Mouse (Mus musculus): ENCODE measurements around the gene Itgb3.
"Not testable (repeated sequence)": the region's sequence is repeated elsewhere in the genome, so short reads cannot be mapped to it uniquely, and the experiment has no call there.

Gene Itgb3

DNA sequence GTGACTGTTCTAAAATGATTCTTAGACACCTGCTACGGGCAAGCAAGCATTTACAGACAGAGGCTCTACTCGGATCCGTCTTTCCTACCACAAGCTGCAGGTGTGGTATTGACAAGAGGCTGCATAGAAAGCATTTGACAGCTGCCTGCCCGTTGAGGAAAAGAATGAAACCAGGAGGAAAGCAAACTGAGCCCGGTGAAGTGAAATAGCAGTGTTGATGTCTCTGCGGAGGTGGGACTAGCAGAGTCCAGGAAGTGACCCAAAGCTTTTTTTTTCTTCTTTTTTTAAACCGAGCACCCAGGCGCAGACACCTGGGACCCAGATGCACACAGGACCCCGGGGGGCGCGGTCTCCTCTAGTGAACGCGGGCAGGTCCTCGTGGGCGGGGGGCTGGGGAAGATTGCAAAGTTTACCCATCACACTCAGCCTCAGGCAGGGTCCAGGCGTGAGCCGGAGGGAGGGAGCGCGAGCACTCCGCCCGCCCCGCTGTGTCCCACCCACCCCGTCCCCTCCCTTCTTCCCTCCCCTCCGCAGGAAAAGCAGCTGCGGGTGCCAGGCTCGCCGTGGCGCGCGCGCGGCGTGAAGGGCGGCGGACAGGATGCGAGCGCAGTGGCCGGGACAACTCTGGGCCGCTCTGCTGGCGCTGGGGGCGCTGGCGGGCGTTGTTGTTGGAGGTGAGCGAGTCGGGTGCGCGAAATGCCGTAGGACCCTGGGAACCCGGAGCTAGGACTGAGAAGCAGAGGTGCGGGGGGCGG is at the start of gene Itgb3:
Gene Itgb3, plus strand, starts transcription at position 510 of the 755 bp plus-strand sequence.
- DNase-seq (ENCODE audit: low spot score): no peak

DNA sequence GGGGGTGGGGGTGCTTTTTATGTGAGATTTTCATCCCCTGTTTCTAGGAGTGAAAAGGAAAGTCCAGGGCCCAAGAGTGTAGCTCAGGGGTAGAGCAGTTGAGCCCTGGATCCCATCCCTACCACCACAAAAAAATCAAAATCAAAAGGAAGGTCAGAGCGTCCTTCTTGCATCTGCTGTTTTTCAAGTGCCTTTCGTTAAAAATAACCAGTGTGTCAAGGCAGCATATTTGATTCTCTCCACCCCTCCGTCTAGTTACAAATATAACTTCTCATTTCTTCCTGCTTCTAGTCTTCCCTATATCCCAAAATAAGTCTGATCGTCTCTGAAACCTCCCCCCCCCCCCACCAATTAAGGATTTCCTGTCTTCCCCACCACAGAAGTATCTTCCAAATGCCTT is 49.7 kb upstream of the Itgb3 start:
- DNase-seq (ENCODE audit: low spot score): no peak

DNA sequence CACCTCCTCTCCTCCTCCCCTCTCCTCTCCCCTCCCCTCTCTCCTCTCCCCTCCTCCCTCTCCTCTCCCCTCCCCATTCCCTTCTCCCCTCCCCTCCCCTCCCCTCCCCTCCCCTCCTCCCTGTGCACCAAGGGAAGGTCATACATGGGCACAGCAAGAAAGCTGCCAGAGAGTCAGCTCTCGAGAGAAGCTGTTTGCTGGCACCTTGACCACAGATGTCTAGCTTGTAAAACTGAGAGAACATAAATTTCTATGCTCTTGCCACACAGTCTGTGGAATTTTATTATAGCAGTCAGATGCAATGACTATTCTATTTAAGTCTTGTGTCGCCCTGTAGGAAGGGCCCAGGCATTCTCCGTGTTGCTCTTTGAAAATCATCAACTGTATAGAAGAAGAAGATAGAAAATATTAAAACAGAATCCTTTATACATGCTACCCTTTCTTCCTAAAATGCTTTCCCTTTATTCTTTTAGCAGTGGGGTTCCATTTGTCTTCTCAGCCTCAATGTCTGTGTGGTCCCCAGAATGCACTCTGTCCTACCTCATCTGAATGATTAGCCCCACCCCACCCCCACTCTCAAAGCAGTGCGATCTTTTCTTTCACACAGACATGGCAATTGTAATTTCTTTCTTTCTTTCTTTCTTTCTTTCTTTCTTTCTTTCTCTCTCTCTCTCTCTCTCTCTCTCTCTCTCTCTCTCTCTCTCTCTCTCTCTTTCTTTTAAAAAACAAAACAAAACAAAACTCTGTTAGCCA is 49.0 kb upstream of the Itgb3 start:
- DNase-seq (ENCODE audit: low spot score): no peak

DNA sequence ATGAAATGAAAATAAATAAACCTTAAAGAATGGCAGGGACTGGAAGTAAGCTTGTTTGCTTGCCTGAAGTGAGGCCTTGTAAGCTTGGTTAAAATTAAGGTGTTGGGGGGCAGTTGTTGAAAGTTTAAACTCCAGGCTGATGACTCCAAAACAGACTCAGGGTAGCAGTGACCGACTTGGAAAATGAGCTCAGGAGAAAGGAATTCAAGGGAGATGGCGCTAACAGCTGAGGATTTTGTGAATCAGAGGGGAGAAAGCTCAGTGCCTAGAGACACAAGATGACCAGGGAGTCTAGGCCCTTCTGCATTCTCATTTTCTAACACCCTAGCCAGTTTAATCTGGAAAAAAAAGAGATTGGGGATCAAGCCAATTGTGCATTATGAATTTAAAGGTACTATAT is 46.8 kb upstream of the Itgb3 start:
- no peak for DNase-seq (ENCODE audit: low spot score)

DNA sequence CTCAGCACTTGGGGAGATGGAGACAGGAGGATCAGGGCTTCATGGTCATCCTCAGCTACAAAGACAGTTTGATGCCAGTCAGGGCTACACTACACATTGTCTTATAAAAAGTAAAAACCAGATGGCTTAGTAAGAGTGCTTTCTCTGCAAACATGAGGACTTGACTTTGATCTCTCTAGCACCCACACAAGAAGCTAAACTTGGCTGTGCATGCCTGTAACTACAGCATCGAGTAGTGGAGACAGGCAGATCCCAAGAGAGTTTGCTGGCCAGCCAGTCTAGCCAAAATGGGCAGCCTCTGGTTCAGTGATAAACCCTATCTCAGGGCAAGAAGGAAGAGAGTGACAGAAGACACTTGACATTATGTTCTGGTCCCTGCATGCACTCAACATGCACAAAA is 44.3 kb upstream of the Itgb3 start:
- DNase-seq (ENCODE audit: low spot score): no peak

DNA sequence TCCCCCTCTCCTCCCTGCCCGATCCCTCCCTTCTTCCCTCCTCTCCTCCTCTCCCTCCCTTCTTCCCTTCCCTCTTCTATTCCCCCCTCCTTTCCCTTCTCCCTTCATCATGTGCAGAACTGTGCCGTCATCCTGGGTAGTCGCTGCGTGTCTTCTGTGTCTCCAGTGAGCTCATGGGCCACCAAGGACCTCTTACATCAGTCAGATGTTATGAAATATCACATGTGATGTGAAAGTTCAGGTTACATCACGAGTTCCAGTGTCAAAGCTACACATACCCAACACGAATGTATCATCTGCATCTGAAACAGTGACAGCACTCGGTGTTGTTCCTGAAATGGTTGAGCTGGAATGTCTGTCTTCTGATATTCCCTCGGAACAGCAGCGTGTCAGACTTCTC is 42.6 kb upstream of the Itgb3 start:
- no peak for DNase-seq (ENCODE audit: low spot score)

DNA sequence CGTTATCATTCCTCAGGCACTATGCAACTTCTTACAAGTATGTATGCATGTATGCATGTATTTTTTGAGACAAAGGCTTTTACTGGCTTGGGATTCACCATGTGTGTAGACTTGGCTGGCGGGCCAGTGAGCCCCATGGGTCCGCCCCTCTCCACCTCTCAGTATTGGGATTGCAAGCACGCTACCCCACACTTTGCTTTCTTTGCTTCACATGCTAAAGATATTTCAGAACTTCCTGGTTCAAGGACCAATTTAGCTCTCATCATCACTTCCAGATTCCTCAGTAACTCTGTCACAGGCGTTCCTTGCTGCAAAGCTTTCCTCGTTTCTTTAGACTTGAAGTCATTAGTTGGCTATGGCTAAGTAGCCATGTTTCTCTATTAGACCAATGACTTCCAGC is 41.7 kb upstream of the Itgb3 start:
- no peak for DNase-seq (ENCODE audit: low spot score)

DNA sequence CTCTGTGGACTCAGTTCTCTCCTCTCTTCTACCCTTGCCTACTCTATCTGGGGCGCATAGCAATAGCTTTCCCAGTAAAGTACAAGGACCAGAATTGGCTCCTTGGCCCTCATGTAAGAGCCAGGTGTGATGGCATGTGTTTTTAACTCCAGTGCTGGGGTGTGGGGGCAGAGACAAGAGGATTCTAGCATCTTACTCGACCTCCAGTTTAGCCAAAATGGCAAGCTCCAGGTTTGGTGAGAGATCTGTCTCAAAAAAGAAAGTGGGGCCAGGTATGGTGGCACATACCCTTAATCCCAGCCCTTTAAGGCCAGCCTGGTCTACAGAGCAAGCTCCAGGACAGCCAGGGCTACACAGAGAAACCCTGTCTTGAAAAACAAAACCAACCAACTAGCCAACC is 41.0 kb upstream of the Itgb3 start:
- no peak for DNase-seq (ENCODE audit: low spot score)

DNA sequence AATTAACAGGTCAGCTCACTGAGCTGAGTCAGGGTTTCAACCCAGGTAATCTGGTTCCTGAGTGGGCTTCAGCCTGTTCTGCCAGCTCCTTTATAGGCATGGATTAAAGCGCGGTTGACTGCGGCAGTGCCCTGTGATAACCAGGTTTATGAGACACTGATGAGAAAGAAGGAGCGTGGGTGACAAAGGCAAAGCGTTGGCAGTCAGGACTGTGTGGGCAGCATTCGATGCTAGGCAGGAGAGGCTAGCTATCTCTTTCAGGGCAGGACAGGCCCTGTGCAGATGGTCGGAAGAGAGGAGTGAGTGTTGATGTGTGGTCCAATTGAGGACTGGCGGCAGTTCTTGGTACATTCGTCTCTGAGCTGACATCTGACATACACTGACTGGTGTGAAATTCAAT is 40.1 kb upstream of the Itgb3 start:
- no peak for DNase-seq (ENCODE audit: low spot score)

DNA sequence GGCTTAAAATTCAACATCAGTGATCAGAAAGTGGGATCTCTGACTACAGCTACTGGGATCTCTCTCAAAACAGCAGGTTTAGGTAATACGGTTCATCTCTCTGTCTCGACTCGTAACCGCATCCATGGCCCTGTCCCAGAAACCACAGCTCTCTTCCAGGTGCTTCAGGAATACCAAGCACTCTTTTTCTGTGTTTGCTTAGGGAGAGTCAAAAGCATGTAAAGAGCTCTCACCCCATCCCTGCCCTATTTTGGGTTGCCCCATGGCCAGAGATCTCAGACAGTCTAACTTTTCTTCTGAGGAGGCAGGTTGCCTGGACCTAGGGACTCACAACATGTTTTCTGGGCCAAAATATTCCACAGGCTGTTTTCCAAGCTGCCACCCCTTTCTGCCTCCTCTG is 39.5 kb upstream of the Itgb3 start:
- no peak for DNase-seq (ENCODE audit: low spot score)

DNA sequence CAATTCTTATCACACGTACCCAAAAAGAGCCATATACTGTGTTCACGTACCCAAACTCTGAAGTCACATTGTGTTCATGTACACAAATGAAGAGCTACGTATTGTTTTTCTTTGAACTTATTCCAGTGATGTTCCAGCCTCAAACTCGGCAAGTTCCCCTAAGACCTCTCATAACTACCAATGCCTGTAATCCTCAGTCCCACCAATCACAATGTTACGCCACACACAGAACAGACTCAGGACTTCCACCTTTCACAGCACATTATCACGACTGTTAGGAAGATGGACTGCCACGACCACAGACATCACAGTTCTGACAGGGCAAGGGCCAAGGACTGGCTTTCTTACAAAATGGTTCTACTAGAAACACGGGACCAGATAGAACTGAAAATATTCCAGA is 37.3 kb upstream of the Itgb3 start:
- DNase-seq (ENCODE audit: low spot score): not testable (repeated sequence)

DNA sequence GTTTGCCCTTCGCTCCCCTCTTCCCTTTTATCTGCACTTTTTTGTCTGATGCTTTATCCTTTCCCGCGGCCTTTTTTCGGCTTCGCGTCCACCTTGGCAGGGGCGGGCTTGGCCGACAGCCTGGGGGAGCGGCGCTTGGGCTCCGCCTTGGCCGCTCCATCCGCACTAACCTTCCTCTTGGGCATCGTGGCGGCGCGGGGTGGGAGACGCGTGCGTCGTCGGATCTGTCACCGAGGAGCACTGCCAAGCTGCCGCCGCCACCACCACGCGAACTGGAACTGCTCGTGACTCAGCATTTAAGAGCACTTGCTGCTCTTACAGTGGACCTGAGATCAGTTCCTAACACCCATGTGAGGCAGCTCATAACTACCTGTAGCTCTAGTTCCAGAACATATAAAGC is 36.4 kb upstream of the Itgb3 start:
- not testable (repeated sequence) for DNase-seq (ENCODE audit: low spot score)

DNA sequence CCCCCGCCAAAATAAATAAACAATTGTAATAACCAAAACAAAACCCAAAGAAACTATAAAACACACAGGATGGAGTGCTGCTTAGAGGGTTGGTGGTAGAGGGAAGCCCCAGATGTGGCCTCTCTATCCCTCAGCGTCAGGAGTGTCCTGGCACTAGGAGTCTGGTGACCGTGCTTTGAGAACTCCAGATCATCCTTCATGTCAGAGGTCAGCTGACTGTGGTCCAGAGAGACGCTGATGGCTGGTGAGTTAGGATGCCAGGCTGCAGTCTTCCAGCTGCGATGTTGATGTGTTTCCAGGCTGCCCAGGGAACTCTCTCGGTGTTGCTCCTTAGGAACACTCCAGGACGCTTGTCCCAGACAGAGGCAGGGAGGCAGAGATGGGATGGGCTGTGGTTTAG is 35.7 kb upstream of the Itgb3 start:
- DNase-seq (ENCODE audit: low spot score): no peak

DNA sequence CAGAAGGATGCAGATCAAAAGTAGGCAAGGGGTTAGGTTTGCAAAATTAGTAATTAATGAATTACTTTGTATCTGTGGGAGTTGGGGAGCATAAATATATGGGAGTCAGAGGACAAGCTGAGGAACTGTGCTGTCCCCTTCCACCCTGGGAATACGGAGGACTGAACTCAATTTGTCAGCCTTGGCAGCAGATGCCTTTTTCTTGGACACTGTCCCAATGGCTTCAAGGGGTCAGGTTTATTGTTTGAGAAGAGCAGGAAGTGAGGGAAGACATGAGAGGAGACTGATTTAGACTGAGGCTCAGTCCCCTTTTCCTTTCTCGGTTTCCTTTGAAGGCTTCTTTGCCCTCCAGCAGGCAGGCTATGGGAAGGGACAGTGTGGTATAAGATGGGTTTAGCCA is 35.2 kb upstream of the Itgb3 start:
- DNase-seq (ENCODE audit: low spot score): no peak

DNA sequence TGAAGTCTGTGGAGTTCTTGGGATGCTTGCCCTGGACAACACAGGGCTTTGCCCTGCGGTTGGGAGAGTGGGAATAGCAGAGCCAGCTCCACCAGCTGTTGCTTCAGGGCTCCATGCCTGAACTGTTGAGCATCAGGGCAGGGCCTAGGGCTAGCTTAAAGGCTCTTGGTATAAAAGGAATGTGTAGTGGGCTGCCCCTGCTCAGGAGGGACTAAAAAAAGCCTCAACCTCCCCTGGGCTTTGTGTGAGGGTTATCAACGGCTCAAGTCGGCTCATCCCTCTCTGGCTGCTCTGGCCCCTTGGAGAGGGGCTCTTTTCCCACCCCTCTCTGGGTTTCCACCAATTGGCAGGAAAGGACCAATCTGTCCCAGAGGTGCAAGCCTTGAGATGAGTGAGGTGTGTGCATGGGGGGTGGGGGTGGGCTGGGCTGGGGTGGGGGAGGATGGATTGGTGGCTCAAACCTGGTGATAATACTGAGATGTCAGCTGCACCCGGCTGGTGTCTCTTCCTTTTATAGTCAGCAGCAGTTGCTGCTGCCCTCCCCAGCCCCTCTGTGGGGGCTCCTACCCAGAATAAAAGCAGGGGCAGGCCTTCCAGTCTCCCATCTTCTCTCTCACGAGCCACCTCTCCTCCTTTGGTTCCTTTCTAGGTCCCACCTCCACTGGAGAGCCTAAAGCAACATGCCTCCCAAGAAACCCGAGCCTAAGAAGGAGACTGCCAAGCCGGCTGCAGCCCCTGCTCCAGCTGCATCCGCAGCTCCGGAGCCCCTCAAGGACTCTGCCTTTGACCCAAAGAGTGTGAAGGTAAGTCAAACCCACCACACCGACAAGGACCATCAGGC is 30.8 kb upstream of the Itgb3 start:
- DNase-seq (ENCODE audit: low spot score): no peak

DNA sequence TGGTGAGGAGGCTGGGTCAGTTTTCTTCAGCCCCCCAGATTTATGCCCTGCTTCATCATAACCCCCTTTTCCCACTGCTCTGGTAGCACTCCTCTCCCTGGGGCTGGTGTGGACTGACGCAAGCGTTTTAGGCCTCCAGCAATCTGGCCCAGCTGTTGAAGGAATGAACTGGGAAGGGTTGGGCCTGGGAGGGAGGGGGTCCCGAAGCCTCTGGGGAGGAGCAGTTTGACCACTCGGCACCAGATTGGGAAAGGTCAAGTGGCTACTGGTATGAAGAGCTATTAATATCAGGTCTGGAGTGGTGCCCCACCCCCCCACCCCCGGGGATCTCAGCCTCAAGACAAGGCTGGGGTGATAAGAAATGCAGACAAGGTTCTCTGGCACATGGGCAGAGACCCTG is 29.7 kb upstream of the Itgb3 start:
- no peak for DNase-seq (ENCODE audit: low spot score)

DNA sequence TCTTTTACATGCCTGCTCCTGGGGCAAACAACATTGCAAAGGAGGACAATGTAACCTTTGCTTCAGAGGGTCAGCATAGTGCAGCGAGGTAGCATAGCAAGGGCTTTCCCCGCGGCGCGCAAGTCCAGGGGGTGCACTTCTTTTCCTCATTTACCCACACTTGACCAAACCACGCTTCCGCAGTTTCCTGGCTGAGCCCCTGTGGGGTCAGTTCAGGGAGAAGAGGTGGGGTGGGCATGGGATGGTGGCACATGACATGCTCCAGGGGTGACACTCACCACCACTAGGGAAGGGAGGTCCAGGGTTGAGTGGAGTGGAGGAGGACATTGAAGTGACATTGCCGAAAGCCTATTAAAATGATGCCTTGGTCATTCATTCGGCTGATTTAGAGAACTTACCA is 28.7 kb upstream of the Itgb3 start:
- no peak for DNase-seq (ENCODE audit: low spot score)

DNA sequence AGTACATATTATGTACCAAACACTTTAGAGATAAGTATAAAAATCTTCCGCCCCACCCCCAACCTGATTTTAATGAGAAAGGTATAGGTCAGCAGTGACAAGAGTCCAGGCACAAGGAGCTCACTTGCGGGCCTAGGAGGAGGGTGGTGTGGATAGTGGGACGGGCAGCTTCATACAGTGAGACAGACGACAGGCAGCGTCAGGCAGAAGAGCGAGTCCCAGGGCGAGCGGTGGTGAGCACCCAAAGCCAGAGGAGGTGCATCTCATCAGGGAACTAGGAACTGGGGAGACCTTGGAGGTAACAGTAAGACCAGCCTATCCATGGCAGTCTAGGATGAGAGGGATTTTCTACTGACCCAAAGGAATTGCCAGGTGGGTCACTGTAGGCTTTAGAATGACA is 28.2 kb upstream of the Itgb3 start:
- no peak for DNase-seq (ENCODE audit: low spot score)

DNA sequence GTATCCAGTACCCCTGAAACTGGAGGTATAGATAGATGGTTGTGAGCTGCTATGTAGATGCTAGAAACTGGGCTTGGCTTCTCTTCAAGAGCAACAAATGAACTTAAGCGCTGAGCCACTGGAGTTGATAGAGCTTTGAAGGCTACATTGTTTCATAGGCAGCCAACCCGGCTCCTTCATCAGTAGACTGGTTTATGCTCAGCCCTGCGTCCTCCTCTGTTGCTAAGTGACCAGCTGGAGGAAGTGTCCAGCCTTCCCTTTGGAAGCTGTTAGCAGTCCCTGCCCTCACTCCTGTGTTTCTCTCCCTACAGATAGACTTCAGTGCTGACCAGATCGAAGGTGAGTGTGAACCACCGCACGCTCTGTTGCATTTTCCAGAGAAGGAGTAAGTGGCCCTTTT is 27.7 kb upstream of the Itgb3 start:
- DNase-seq (ENCODE audit: low spot score): no peak

DNA sequence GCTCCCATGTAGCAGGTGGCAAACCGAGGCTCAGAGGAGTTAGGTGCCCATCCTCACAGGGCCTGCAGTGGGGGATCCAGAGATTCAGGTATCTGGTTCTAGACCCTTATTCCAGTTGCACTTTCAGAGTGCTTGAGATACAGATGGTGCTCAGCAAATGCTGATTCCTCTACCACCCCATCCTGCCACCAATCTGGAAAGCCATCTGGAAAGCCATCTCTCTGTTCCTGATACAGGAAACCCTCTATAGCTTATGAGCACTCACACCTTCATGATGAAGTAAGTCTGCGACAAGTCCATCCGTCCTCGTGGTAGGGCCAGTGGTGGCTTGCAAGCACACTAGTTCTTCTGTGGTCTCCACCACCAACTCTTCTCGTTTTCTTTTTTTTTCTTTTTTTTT is 27.2 kb upstream of the Itgb3 start:
- DNase-seq (ENCODE audit: low spot score): peak; percentile 46

DNA sequence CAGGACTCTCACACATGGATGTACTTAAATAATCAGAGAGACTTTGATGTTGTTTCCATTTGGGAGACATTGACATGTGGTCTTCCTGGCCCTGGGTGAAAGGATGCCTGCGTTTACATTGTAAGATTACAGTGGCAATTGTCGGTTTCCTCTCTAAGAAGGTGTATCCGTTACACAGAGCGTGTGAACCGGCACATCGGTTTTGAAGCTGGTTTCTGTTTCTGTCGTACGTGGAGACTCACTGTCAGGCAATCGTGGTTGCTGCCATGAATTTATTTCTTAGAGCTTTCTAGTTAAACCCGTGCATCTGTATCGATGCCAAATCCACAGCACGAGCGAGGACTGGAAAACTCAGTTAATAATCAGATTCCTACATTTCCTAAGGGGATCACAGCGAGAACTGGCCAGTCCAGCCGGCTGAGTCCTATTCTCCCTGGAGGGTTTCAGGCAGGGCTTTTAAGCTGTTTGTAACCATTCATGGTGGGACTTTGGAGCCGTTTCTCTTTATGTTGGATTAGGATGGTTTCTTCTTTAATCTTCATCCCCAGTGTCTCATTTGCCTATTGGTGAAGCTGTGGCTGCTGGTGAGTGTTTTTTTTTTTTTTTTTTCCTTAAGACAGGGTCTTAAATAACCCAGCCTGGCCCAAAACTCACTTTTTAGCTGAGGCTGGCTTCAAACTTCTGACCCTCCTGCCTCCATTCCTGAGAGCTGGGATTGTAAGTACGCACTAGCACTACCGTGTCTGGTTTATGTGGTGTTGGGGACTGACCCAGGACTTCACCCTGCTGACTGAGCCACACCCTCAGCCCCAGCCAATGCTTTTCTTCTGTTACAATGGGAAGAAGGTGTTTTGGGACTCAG is 26.1 kb upstream of the Itgb3 start:
- no peak for DNase-seq (ENCODE audit: low spot score)

DNA sequence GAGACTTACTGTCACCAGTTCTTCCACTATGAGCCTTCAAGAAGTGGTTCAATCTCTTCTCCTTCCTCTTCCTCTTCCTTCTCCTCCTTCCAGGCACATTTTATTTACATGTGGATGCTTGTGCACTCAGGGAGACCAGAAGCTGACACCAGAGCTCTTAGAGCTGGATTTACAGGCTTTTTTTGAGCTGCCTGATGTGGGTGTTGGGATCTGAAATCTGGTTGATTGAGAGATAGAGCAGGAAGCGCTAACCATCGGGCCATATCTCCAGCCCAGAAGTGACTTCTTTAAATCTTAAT is 25.5 kb upstream of the Itgb3 start:
- no peak for DNase-seq (ENCODE audit: low spot score)

All from layer of hippocampus, adult 9-10 months (tissue).